Mouse (Mus musculus) cerebellum, adult 11 months (tissue): Measurements from ENCODE around the gene Vmn1r189.
"Not testable (repeated sequence)": the region's sequence is repeated elsewhere in the genome, so short reads cannot be mapped to it uniquely, and the experiment has no call there.

Experiments used
- DNase-seq: peaks from one replicate; pipeline ENCODE4 v3.0.0; 2022

The Vmn1r189 gene

DNA sequence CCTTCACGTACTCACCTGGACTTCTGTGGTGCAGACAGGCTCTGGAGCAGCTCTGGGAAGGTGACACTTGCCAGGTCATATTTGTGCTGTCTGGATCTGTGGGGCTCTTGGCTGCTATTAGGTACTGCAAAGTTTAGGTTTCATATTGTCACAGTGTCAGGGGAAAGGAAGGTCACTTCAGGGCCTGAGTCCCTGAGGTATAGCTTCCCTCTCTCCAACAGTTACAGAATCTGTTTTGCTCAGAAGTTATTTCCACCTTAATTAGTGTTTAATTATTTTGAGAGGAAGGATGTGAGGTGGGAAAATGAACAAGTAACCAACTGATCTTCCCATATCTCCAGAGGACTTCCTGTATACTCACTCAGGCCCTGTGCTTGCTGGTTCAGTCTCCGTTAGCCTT lies at the start of gene Vmn1r189:
TSS of gene Vmn1r189 (minus strand) at position 101 of the 400 bp plus-strand sequence.
- not testable (repeated sequence) for DNase-seq

DNA sequence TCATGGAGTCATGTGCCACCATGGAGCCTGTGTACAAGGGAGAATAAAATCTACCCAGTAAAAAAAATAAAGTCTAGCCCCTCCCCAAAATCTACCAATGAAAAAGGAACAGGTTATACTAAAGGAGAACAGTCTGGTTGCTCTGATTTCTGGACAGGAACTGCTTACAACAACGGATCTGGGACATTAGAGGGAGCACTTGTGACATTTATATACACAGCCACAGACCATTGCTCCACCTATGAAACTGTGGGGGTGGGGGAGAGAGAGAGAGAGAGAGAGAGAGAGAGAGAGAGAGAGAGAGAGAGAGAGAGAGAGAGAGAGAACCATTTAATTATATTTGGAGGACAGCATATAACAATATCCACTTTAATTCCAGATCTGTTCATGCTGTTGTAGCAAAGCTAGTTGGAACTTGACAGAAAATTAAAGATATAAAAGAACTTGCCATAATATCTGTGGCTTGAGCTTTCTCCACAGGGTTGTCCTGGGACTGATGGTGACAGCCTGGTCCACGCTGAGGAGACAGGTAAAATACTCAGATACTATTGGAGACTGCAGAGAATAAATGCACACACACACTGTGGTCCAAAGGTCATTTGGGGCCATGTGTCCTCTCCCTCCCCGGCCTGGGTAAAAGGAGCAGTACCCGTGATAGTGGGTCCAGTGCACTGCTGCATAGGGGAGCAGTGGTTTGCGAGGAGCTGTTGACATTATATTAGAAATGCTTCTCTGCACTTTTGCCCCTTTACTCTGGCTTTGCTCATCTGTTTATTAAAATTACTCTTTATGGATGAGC lies 31.1 kb upstream of the Vmn1r189 start:
- DNase-seq, result not testable (repeated sequence)

DNA sequence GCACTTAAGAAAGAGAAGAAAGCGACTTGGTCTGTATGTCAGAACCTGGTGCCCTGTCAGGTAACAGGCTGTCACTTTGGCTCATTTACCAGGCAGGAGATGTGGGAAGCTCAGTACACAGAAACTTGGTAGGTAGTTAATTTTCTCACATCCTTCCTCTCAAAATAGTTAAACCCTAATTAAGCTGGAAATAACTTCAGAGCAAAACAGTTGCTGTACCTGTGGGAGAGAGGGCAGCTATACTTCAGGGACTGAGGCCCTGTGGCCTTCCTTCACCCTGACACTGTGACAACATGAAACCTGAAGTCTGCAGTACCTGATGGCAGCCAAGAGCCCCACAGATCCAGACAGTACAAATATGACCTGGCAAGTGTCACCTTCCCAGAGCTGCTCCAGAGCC lies 21.5 kb downstream of the Vmn1r189 start, which contains the start of gene Vmn1r188:
TSS of gene Vmn1r188 (plus strand) at position 301 of the 400 bp plus-strand sequence.
- DNase-seq, result not testable (repeated sequence)

DNA sequence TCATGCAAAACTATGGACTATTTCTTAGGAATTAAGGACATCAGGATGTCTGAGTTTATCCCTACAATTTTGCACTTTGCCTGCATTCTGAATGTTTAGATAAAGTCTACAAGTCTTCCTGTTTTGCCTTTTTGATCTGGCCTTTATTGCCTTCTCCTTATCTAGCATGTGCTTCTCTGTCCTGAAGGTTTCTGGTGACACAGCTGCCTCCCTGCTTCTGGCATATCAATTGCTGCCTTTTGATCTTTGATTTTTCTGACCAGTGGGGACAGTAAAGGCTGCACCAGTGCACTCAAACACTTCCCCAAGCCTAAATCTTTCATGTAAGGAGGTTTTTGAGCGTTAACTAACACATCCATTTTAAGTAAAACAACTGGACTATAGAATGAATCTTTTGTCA lies 42.2 kb downstream of the Vmn1r189 start:
- DNase-seq, result no peak

DNA sequence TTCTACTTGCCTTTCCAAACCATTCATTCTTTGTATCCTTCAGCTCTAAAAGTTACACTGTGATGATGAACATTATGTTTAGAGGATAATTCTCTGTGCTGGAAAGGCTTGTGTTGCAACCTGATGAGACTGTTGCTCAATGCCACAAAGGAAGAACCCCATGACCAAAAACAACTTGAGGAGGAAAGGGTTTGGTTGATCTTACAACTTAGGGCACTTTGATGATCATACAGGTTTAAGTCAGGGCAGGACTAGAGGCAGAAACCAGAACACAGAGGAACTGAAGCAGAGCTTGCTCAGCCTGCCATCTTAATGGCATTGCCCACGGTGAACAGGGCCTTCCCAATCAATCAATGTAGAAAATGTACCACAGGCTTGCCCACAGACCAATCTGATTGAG lies 44.2 kb downstream of the Vmn1r189 start:
- no peak for DNase-seq

DNA sequence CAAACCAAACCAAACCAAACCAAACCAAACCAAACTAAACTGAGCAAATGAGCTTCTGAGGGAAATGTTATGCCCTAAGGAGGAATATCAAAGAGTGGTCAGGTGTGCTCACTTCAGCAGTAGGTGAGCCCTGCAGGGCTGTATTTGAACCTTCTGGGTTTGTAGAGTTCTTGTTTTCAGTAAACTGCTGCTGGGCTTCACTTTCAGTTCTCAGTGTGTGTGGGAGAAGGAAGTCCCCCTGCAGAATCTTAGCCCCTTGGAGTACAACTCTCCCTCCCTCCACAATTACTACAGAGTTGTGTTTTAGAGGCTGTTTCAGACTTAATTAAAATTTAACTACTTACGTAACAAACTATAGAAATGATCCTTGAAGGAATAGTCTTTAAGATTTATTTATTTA lies 51.9 kb downstream of the Vmn1r189 start:
- DNase-seq, result no peak

DNA sequence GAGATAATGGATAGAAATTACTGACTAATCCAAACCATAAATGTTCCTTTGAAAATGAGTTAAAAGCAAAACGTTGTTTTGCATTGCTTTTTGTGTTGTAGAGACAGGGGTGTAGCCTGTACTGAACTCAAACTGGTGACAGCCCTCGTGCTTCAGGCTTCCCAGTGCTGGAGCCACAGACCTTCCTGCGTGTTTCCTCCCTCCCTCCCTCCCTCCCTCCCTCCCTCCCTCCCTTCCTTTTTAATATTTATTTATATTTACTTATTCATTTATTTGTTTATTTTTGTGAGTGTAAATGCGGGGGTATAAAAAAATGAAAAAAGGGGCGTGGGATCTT lies 54.1 kb downstream of the Vmn1r189 start:
- no peak for DNase-seq

DNA sequence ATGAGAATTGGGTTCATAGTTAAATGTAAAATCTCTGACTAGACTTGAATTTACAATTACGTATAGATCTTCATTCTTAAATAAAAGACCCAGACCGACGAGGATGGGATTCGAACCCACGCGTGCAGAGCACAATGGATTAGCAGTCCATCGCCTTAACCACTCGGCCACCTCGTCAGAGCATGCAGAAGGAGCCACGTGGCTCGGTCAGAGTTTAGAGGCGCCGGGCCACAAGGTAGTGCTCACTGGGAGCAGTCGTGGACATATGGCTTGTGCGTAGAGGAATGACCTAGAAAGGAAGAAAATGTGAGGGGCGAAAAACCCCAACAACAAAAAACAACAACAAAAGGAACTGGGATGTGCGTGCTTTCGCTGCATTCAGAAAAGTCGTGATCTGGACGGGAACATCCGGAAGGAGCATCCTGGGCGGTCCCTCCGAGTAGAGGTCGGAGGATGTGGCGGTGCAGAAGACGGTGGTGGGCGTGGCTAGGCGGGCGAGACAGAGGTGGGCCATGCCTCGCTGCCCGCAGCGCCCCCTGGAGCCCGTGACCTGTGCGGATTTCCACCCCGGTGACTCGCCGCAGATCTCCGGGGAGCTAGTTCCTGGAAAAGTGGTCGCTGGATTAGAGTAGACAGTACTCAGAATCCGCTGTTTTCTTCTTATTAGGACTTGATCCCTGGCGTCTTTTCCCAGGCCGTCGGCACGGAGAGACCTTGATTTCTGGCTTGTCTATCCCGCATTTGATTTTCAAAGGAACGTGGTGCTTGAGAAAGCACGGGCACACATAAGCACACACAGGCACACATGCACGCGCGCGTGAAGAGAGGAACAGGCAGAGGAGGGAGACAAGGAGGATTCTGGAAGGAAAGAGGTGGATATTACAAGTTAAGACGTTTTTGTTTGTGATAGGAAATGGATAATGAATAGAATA lies 54.8 kb downstream of the Vmn1r189 start:
- DNase-seq, result peak; percentile 69
